Mouse (Mus musculus) midbrain, postnatal 0 days (tissue): ENCODE results near the gene B4galt5. TPM values are rescaled to one million over a fixed set of nuclear protein-coding genes. Genes with fewer than 3 reads are reported as not detected.

Experiments
- ATAC-seq: fragments of 200-750 bp; cut with Nextera tagmentation; 2 replicates; pipeline ENCODE4 v1.8.0; 2017; ENCODE audit warnings: moderate number of reproducible peaks, mild to moderate bottlenecking, moderate TSS enrichment, moderate library complexity; ENCODE audit not compliant: low FRiP score
- DNase-seq: peaks from one replicate; pipeline ENCODE4 v3.0.0-alpha.2; 2015; ENCODE audit warnings: low spot score
- H3K27ac ChIP-seq: fragments of 300-500 bp; sonication (generic); 2 replicates; pipeline ENCODE4 v1.5.1; 2014; ENCODE audit warnings: low read depth, mild to moderate bottlenecking, low read length, mixed read lengths
- H3K27me3 ChIP-seq: fragments of 300-500 bp; sonication (generic); 2 replicates; pipeline ENCODE4 v1.6.1; 2014; ENCODE audit warnings: low read length, control low read depth, mixed read lengths; ENCODE audit not compliant: insufficient read depth
- H3K36me3 ChIP-seq: fragments of 300-500 bp; sonication (generic); 2 replicates; pipeline ENCODE4 v1.6.1; 2014; ENCODE audit warnings: low read length, control low read depth, mixed read lengths; ENCODE audit not compliant: insufficient read depth
- H3K4me1 ChIP-seq: fragments of 300-500 bp; sonication (generic); 2 replicates; pipeline ENCODE4 v1.6.1; 2014; ENCODE audit warnings: mild to moderate bottlenecking, control low read depth, antibody characterized with exemption, low read length, mixed read lengths; ENCODE audit not compliant: insufficient read depth
- H3K4me2 ChIP-seq: fragments of 300-500 bp; sonication (generic); 2 replicates; pipeline ENCODE4 v1.6.1; 2014; ENCODE audit warnings: low read depth, mild to moderate bottlenecking, low read length, mixed read lengths; ENCODE audit not compliant: poor library complexity, severe bottlenecking
- H3K4me3 ChIP-seq: fragments of 300-500 bp; sonication (generic); 2 replicates; pipeline ENCODE4 v1.5.1; 2014; ENCODE audit warnings: low read depth, mild to moderate bottlenecking, low read length, moderate library complexity
- H3K9ac ChIP-seq: fragments of 300-500 bp; sonication (generic); replicated peaks from 2 replicates; pipeline ENCODE4 v1.6.1; 2014; ENCODE audit warnings: mild to moderate bottlenecking, low read length, moderate library complexity, mixed read lengths; ENCODE audit not compliant: poor library complexity, severe bottlenecking
- H3K9me3 ChIP-seq: fragments of 300-500 bp; sonication (generic); 2 replicates; pipeline ENCODE4 v1.6.1; 2016; ENCODE audit warnings: low read length, control low read depth
- CTCF ChIP-seq: IDR thresholded peaks from 2 replicates; pipeline ENCODE4 v1.5.1; 2016; ENCODE audit warnings: antibody characterized with exemption, mild to moderate bottlenecking
- WGBS: fragments of 180-500 bp; shearing (Covaris S2); extraction: QIAGEN DNeasy Blood & Tissue Kit; methylation state at CpG from one replicate; pipeline ENCODE4 v1.1.7; 2014; 5-methylcytosine and 5-hydroxymethylcytosine counted together
- polyA plus RNA-seq: library from polyadenylated mRNA; unstranded; fragments of >200 nt; fragmentation: Nextera tagmentation; extraction: Ambion mirVana; gene quantifications from 2 replicates; pipeline ENCODE4 v1.2.1, GENCODE M21; 2015
- total RNA-seq: library from RNA; depleted of rRNA; stranded (reverse); fragments of >200 nt; gene quantifications from 2 replicates; pipeline ENCODE4 v1.2.3, GENCODE M21; 2014

B4galt5 gene
- total and polyA plus RNA-seq, 2 experiments from 2014 or later: 35.6 to 88.3 TPM

DNA sequence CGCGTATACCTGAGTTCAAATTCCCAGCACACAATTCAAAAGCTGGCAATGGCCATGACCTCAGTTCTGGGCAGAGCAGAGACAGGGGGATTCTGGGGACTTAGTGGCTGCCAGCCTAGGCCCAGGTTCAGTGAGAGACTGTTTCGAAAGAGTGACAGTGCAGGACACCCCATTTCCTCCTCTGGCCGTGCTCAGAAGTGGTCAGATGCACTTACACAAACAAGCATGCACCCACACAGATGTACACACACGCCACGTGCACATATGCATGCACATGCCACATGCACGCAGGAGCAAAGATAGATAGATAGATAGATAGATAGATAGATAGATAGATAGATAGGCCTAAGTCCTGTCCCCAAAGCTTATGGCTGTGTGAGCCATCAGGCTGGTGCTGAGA lies 33.4 kb upstream of the B4galt5 start:
- DNase-seq (no peak), ATAC-seq (no peak)
- Histone ChIP-seq H3K9ac (no peak overlapping the region), H3K36me3 (no peaks in the 10 kb centered on the region), H3K4me2 (no peak overlapping the region), H3K9me3 (no peaks in the 10 kb centered on the region), H3K27me3 (no peaks in the 10 kb centered on the region), H3K4me3 (no peak overlapping the region), H3K27ac (no peak overlapping the region), H3K4me1 (no peaks in the 10 kb centered on the region)
- TF ChIP-seq CTCF: no peak
- WGBS: 92% methylated on average over 7 of the region's 7 CpGs

DNA sequence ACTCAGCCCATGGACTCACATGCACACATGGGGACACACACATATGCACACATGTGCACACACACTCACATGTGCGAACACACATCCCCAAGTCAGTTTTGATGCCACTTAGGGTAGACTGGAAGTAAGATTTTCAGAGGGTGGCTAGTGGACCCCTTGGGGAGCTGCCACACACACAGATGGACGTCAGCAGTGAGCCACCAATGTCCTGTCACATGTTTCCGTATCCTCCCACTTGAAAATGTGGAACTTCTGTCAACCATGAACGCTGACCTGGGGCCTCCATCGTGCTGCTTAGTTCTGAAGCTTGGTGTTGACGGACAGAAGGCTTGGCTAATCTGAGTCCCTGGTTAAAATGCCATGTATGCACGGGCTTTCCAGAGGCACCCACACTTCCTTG lies 32.6 kb upstream of the B4galt5 start:
- no peak for DNase-seq
- no peaks in the 10 kb centered on the region for H3K27me3 ChIP-seq
- H3K36me3 ChIP-seq: no peaks in the 10 kb centered on the region
- H3K27ac ChIP-seq: no peak overlapping the region
- H3K9ac ChIP-seq: no peak overlapping the region
- no peak for ATAC-seq
- no peak overlapping the region for H3K4me3 ChIP-seq
- no peak overlapping the region for H3K4me2 ChIP-seq
- H3K4me1 ChIP-seq: no peaks in the 10 kb centered on the region
- no peaks in the 10 kb centered on the region for H3K9me3 ChIP-seq
- TF ChIP-seq CTCF: no peak
- WGBS: 86% methylated on average over 7 of the region's 7 CpGs

DNA sequence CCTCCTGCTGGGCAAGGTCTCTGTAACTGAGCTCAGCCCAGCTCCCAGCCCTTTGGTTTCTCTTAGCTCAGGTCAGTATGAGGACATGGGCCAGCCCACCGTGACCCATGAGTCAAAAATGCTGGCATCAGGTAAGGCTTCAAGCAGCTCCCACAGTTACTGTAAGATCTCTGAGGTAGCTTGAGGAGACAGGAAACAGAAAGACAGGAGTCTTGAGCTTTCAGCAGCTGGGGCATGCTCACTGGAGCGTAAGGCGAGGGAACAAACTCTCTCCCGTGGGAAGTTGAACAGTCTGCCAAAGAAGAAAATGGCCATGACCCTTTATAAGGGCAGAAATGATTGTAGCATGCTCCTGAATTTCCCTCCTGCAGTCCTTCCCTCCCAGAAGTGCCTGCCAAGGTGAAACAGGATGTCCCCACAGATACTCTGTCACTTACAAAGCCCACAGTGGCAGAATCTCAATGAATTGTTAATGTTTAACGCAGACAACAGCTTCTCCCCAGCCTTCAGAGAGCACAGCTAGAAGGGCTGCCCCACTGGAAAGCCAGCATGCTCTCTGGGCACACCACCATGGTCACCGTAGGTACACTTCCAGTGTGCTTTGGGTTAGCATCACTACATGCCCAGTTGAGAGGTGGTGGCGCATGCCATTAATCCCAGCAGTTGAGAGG lies 31.8 kb upstream of the B4galt5 start:
- 59% methylated on average over 7 of the region's 7 CpGs for WGBS
- DNase-seq (no peak), ATAC-seq (no peak)
- H3K36me3 ChIP-seq: no peaks in the 10 kb centered on the region
- H3K4me1 ChIP-seq: no peaks in the 10 kb centered on the region
- no peak for TF ChIP-seq CTCF
- no peak overlapping the region for H3K9ac ChIP-seq
- no peak overlapping the region for H3K27ac ChIP-seq
- H3K4me3 ChIP-seq: no peak overlapping the region
- no peak overlapping the region for H3K4me2 ChIP-seq
- no peaks in the 10 kb centered on the region for H3K27me3 ChIP-seq
- no peaks in the 10 kb centered on the region for H3K9me3 ChIP-seq

DNA sequence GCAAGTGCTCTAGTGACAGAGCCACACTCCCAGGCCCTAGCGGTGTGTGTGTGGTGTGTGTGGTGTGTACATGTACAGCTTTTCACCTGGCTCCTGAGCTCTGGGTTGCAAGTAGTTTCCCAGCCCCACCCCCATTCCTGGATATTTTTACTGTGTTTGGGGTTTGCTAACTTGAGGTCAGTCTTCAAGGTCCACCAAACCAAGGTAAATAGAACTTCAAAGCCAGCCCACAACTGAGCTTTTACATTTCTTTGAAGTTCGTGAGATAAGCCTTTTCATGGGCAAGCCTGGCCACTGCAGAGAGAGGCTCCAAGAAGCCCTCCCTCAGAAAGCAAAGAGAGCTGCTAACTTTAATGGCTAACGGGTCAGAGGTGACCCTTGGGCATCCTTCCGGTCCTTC lies 30.0 kb upstream of the B4galt5 start:
- no peak overlapping the region for H3K9ac ChIP-seq
- no peak for ATAC-seq
- no peak overlapping the region for H3K4me2 ChIP-seq
- H3K4me1 ChIP-seq: no peaks in the 10 kb centered on the region
- no peak for TF ChIP-seq CTCF
- WGBS: 36% methylated on average over 4 of the region's 4 CpGs
- H3K27me3 ChIP-seq: no peaks in the 10 kb centered on the region
- no peaks in the 10 kb centered on the region for H3K9me3 ChIP-seq
- H3K4me3 ChIP-seq: no peak overlapping the region
- DNase-seq: no peak
- no peak overlapping the region for H3K27ac ChIP-seq
- no peaks in the 10 kb centered on the region for H3K36me3 ChIP-seq

DNA sequence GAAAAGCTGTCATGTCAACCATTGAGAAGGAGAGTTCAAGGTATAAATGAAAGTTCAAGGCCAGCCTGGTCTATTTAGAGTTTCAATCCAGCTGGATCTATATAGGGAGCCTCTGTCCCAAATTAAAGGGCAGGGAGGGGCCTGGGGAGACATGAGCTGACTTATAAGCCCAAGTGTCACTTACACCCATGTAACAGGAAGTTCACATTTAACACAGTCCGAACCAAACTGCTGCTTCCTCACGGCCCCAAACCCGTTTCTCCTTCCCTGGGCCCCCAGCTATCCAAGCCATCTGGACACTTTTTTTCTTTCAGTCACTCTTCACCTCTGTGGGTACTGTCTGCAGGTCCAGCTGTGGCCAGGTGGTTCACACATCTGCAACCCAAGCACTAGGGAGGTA lies 28.7 kb upstream of the B4galt5 start:
- Histone ChIP-seq H3K4me3 (no peak overlapping the region), H3K27me3 (no peaks in the 10 kb centered on the region), H3K4me1 (no peaks in the 10 kb centered on the region), H3K36me3 (no peaks in the 10 kb centered on the region), H3K4me2 (no peak overlapping the region), H3K9ac (no peak overlapping the region), H3K27ac (no peak overlapping the region), H3K9me3 (no peaks in the 10 kb centered on the region)
- 78% methylated on average over 3 of the region's 3 CpGs for WGBS
- no peak for ATAC-seq
- no peak for TF ChIP-seq CTCF
- no peak for DNase-seq

DNA sequence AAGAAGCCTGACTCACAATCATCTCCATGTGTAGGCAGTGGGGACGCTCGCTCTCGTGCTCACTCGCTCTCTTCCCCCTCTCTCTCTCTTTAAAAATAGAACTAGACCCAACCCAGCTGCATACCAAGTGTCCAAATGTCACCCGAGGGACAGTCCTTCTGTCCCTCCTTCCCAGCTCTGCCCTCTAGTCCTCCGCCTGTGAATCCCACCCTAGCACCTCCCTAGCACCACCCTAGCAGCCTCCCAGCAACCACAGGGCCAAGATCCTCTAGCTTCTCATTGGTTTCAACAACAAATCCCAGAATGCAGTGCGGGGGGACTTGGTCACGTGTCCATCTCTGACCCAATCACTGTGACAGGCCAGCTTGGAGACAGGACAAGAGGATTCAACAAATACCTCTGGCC lies 27.2 kb upstream of the B4galt5 start:
- H3K9me3 ChIP-seq: no peaks in the 10 kb centered on the region
- H3K27ac ChIP-seq: no peak overlapping the region
- 80% methylated on average over 8 of the region's 8 CpGs for WGBS
- H3K9ac ChIP-seq: no peak overlapping the region
- no peak overlapping the region for H3K4me2 ChIP-seq
- no peaks in the 10 kb centered on the region for H3K27me3 ChIP-seq
- ATAC-seq (no peak), DNase-seq (no peak)
- H3K36me3 ChIP-seq: no peaks in the 10 kb centered on the region
- no peak overlapping the region for H3K4me3 ChIP-seq
- no peaks in the 10 kb centered on the region for H3K4me1 ChIP-seq
- TF ChIP-seq CTCF: no peak
